Mouse (Mus musculus) embryonic facial prominence, embryonic 12.5 days (tissue): ENCODE results near the gene Ginm1. TPM values are rescaled to one million over a fixed set of nuclear protein-coding genes. Genes with fewer than 3 reads are reported as not detected.

ENCODE experiments used
- ATAC-seq: fragments of 200-750 bp; cut with Nextera tagmentation; 2 replicates; pipeline ENCODE4 v1.8.0; 2017; ENCODE audit not compliant: insufficient number of reproducible peaks, insufficient read depth, low FRiP score, low TSS enrichment
- H3K27ac ChIP-seq: fragments of 300-500 bp; sonication (generic); 2 replicates; pipeline ENCODE4 v1.5.1; 2016; ENCODE audit warnings: mild to moderate bottlenecking
- H3K27me3 ChIP-seq: fragments of 300-500 bp; sonication (generic); 2 replicates; pipeline ENCODE4 v1.6.1; 2016; ENCODE audit warnings: mild to moderate bottlenecking, moderate library complexity
- H3K36me3 ChIP-seq: fragments of 300-500 bp; sonication (generic); 2 replicates; pipeline ENCODE4 v1.6.1; 2016; ENCODE audit warnings: mild to moderate bottlenecking
- H3K4me1 ChIP-seq: fragments of 300-500 bp; sonication (generic); 2 replicates; pipeline ENCODE4 v1.6.1; 2016
- H3K4me2 ChIP-seq: fragments of 300-500 bp; sonication (generic); replicated peaks from 2 replicates; pipeline ENCODE4 v1.6.1; 2016; ENCODE audit warnings: mild to moderate bottlenecking, moderate library complexity
- H3K4me3 ChIP-seq: fragments of 300-500 bp; sonication (generic); 2 replicates; pipeline ENCODE4 v1.5.1; 2016; ENCODE audit warnings: mild to moderate bottlenecking
- H3K9ac ChIP-seq: fragments of 300-500 bp; sonication (generic); 2 replicates; pipeline ENCODE4 v1.6.1; 2016; ENCODE audit warnings: mild to moderate bottlenecking, moderate library complexity
- H3K9me3 ChIP-seq: fragments of 300-500 bp; sonication (generic); 2 replicates; pipeline ENCODE4 v1.6.1; 2016; ENCODE audit warnings: mild to moderate bottlenecking, moderate library complexity
- WGBS: fragments of 180-500 bp; shearing (Covaris S2); methylation state at CpG from one replicate; pipeline ENCODE4 v1.1.7; 2016; 5-methylcytosine and 5-hydroxymethylcytosine counted together
- polyA plus RNA-seq: library from polyadenylated mRNA; unstranded; fragments of >200 nt; fragmentation: Nextera tagmentation; extraction: Ambion mirVana; gene quantifications from 2 replicates; pipeline ENCODE4 v1.2.1, GENCODE M21; 2016

The Ginm1 gene
- polyA plus RNA-seq, 1 experiment from 2014 or later = 78.4 TPM

DNA sequence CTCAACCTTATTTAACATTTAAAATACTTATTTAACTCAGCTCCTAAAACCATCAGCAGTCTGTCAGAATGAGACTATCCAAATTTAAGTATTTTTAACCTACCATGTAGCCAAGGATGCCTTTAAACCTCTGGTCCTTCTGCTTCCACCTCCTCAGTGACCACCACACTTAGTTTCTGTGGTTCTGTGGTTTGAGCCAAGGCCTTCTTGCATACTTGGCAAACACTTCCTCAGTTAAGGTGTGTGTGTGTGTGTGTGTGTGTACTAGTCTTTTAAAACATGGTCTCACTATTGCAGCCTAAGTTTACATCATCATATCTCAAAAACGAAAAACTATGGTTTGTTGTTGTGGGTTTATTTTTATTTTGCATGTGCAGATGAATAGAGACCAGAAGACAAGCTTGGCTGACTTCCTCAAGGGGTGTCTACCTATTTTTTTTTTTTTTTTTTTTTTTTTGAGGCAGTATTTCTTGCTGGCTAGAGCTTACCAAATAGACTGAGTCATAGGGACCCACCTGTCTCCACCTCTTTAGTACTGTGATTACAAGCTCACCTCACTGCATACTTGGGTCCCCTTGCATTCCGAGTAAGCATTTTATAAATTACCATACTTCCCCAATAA is 10.0 kb upstream of the Ginm1 start:
- no peak overlapping the region for H3K4me2 ChIP-seq
- no peak overlapping the region for H3K4me3 ChIP-seq
- no peak overlapping the region for H3K9ac ChIP-seq
- H3K9me3 ChIP-seq = no peaks in the 10 kb centered on the region
- 89% methylated on average over 2 of the region's 2 CpGs for WGBS
- no peaks in the 10 kb centered on the region for H3K4me1 ChIP-seq
- H3K36me3 ChIP-seq = peaks cover 58% of the 10 kb centered on the region
- no peak for ATAC-seq
- H3K27me3 ChIP-seq = no peaks in the 10 kb centered on the region
- H3K27ac ChIP-seq = no peak overlapping the region

DNA sequence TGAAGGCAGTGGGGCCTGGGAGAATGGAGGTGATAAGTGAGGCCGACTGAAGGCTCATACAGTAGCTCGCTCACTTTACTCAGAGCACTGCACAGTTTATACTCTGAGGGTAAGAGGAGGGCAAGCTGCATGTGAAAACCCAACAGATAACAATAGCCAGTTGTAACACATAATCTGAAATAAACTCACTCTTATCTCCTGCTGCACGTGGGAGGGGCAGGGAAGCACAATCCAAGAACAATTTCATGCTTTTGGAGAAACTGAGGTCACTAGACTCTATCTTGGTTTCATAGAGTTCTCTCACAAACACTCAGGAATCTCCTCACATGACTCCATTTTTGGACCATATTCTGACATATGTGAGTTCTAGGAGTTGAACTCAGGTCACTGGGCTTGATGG is 8.6 kb upstream of the Ginm1 start:
- WGBS = 90% methylated on average over 3 of the region's 3 CpGs
- Histone ChIP-seq H3K4me3 (no peak overlapping the region), H3K4me1 (no peaks in the 10 kb centered on the region), H3K9ac (no peak overlapping the region), H3K27ac (no peak overlapping the region), H3K27me3 (no peaks in the 10 kb centered on the region), H3K4me2 (no peak overlapping the region), H3K9me3 (no peaks in the 10 kb centered on the region), H3K36me3 (peaks cover 68% of the 10 kb centered on the region)
- ATAC-seq = no peak

GRCm38 (mm10) chr10:7792254-7792750 is 322 bp downstream of the Ginm1 start:
- no peaks in the 10 kb centered on the region for H3K27me3 ChIP-seq
- H3K4me2 ChIP-seq = peak overlapping the region; percentile 86
- H3K36me3 ChIP-seq = peaks cover 29% of the 10 kb centered on the region
- no peak for ATAC-seq
- H3K27ac ChIP-seq = peak overlapping the region; percentile 50; the same call in 1 of the 2 replicates
- no peaks in the 10 kb centered on the region for H3K9me3 ChIP-seq
- under 1% methylated on average over 10 of the region's 10 CpGs for WGBS
- peak overlapping the region; percentile 80 for H3K9ac ChIP-seq
- peaks cover 9% of the 10 kb centered on the region for H3K4me1 ChIP-seq
- peak overlapping the region; percentile 95 for H3K4me3 ChIP-seq

DNA sequence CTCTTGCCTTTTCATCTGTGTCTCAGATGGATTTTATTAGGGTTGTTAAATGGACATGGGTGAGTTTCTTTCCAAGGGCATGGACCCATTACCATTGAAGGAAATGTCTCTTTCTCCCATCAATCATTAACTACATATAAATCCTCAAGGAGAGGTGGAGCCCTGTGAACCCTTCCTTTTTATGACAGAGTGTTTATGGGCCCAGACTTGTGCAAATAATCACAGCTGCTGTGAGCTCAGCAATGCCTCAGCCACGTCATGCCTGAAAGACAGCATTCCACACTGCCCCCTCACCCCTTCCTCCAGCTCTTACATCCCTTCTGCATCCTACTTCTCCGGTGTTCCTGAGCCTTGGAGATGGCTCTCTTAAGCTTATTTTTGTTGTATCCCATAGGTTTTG is 5.3 kb downstream of the Ginm1 start:
- no peak overlapping the region for H3K9ac ChIP-seq
- no peaks in the 10 kb centered on the region for H3K9me3 ChIP-seq
- 49% methylated on average over 2 of the region's 2 CpGs for WGBS
- no peak overlapping the region for H3K27ac ChIP-seq
- H3K4me2 ChIP-seq = no peak overlapping the region
- peaks cover 17% of the 10 kb centered on the region for H3K36me3 ChIP-seq
- H3K4me3 ChIP-seq = no peak overlapping the region
- ATAC-seq = no peak
- H3K4me1 ChIP-seq = no peaks in the 10 kb centered on the region
- no peaks in the 10 kb centered on the region for H3K27me3 ChIP-seq

DNA sequence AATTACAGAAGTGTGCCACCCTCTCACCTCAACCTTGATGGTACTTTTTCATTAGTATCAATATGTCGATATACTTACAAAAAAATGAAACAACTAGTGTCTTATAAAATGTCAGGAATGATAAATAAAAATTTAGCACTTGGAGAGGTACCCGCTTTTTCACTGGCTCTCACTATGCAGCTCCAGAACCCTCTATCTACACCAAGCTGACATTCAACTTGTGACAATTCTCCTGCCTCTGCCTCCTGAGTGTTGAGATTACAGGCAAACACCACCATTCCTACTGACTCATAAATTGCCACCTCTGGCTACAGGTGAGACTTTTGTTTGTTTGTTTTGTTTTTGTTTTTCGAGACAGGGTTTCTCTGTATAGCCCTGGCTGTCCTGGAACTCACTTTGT is 11.4 kb downstream of the Ginm1 start:
- H3K27me3 ChIP-seq = no peaks in the 10 kb centered on the region
- ATAC-seq = no peak
- WGBS = 56% methylated on average over 3 of the region's 3 CpGs
- H3K9ac ChIP-seq = no peak overlapping the region
- H3K9me3 ChIP-seq = no peaks in the 10 kb centered on the region
- H3K4me2 ChIP-seq = peak overlapping the region; percentile 69
- peak overlapping the region; percentile 99 for H3K4me3 ChIP-seq
- peaks cover 7% of the 10 kb centered on the region; the same call in 1 of the 2 replicates for H3K4me1 ChIP-seq
- H3K27ac ChIP-seq = no peak overlapping the region
- H3K36me3 ChIP-seq = peaks cover 11% of the 10 kb centered on the region

GRCm38 (mm10) chr10:7780238-7781176 is 12.1 kb downstream of the Ginm1 start:
- Histone ChIP-seq H3K9ac (peak overlapping the region; percentile 89), H3K9me3 (no peaks in the 10 kb centered on the region), H3K4me1 (peaks cover 7% of the 10 kb centered on the region; the same call in 1 of the 2 replicates), H3K4me2 (peak overlapping the region; percentile 69), H3K36me3 (peaks cover 11% of the 10 kb centered on the region), H3K4me3 (peak overlapping the region; percentile 99), H3K27ac (peak overlapping the region; percentile 60; the same call in 1 of the 2 replicates), H3K27me3 (no peaks in the 10 kb centered on the region)
- under 1% methylated on average over 73 of the region's 77 CpGs for WGBS
- ATAC-seq = peak; percentile 82

DNA sequence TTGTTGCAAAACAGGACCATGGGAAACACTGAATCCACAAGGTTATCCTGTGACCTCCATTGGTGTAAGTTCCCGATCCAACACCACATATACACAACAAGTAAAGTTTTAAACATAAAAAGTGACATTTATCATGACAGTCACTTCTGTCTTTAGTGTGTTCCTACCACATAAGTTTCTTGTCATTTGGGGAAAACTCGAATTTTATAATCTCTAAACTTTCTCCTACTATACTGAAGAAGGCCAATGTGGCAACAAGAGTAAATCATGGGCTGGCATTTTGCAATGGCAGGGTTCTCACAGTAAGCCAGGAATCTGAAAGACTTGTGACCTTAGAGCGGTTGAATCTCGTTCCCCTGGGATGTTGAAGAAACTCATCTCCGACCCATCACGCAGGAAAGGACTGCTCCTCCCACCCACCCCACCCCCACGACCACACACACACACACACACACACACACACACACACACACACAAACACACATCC is 12.8 kb downstream of the Ginm1 start:
- H3K4me3 ChIP-seq = peak overlapping the region; percentile 99
- WGBS = 25% methylated on average over 6 of the region's 7 CpGs
- peak overlapping the region; percentile 69 for H3K4me2 ChIP-seq
- H3K27me3 ChIP-seq = no peaks in the 10 kb centered on the region
- H3K4me1 ChIP-seq = peaks cover 7% of the 10 kb centered on the region; the same call in 1 of the 2 replicates
- peaks cover 14% of the 10 kb centered on the region for H3K36me3 ChIP-seq
- H3K9me3 ChIP-seq = no peaks in the 10 kb centered on the region
- ATAC-seq = no peak
- H3K27ac ChIP-seq = no peak overlapping the region
- H3K9ac ChIP-seq = peak overlapping the region; percentile 89

- 95% methylated on average over 3 of the region's 3 CpGs for WGBS
- no peak overlapping the region for H3K4me3 ChIP-seq
- H3K9ac ChIP-seq = no peak overlapping the region
- H3K4me1 ChIP-seq = peaks cover 7% of the 10 kb centered on the region; the same call in 1 of the 2 replicates
- H3K36me3 ChIP-seq = peaks cover 24% of the 10 kb centered on the region
- no peak overlapping the region for H3K4me2 ChIP-seq
- no peaks in the 10 kb centered on the region for H3K9me3 ChIP-seq
- H3K27me3 ChIP-seq = no peaks in the 10 kb centered on the region
- ATAC-seq = no peak
- H3K27ac ChIP-seq = no peak overlapping the region
Measured at GRCm38 (mm10) chr10:7778361-7778760, 14.3 kb downstream of the Ginm1 start.

DNA sequence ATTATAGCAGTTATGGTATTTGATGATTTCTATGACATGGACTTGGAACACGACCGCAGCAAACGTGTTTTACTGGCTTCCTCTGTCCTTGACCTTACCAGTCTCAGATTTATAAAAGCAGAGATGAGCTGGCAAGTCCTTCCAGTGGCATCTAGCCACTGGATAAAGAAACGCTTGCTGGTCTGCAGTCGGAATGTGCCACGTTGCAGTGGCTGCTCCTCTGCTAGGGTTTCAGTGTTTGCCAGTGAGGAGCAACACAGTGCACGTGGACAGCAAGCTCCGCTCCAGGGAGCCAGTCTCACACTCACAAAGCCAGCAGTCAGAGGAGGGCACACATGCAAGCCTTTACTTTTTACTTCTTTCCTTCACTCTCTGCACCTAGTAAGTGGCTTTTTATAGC is 17.2 kb downstream of the Ginm1 start:
- Histone ChIP-seq H3K9me3 (no peaks in the 10 kb centered on the region), H3K9ac (no peak overlapping the region), H3K4me2 (no peak overlapping the region), H3K27ac (no peak overlapping the region), H3K27me3 (no peaks in the 10 kb centered on the region), H3K36me3 (peaks cover 52% of the 10 kb centered on the region), H3K4me3 (no peak overlapping the region), H3K4me1 (peaks cover 7% of the 10 kb centered on the region; the same call in 1 of the 2 replicates)
- WGBS = 89% methylated on average over 8 of the region's 8 CpGs
- no peak for ATAC-seq

- Histone ChIP-seq H3K9ac (no peak overlapping the region), H3K27ac (no peak overlapping the region), H3K4me1 (no peaks in the 10 kb centered on the region), H3K4me3 (no peak overlapping the region), H3K4me2 (no peak overlapping the region), H3K9me3 (no peaks in the 10 kb centered on the region), H3K27me3 (no peaks in the 10 kb centered on the region), H3K36me3 (peaks cover 68% of the 10 kb centered on the region)
- no peak for ATAC-seq
- 97% methylated on average over 1 of the region's 1 CpGs for WGBS
Measured at GRCm38 (mm10) chr10:7772769-7773168, 19.9 kb downstream of the Ginm1 start.

DNA sequence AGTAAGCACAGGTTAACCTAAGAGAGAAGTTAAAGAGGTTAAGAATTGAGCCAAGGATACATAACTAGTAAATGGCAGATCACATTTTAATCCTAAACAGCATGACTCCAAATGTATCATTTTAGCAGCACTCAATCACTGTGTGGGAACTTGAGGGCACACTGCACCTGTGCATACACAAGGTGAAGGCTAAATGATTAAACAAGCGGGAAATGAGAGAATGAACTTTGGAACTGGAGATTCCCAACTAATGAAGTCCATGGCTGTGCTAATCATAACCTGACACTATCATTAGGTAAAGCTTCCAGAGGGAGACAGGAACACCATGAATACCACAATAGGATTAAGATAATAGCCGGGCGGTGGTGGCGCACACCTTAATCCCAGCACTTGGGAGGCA is 20.3 kb downstream of the Ginm1 start:
- no peak overlapping the region for H3K4me3 ChIP-seq
- no peaks in the 10 kb centered on the region for H3K27me3 ChIP-seq
- H3K4me1 ChIP-seq = no peaks in the 10 kb centered on the region
- H3K9me3 ChIP-seq = no peaks in the 10 kb centered on the region
- no peak overlapping the region for H3K27ac ChIP-seq
- no peak for ATAC-seq
- peaks cover 73% of the 10 kb centered on the region for H3K36me3 ChIP-seq
- WGBS = 91% methylated on average over 4 of the region's 4 CpGs
- H3K4me2 ChIP-seq = no peak overlapping the region
- no peak overlapping the region for H3K9ac ChIP-seq
